Mouse (Mus musculus): ENCODE data around the gene Eif4g2.

GRCm38 (mm10) chr7:111082043-111082821 is 598 bp downstream of the Eif4g2 start:
- TF ChIP-seq POLR2A (IDR thresholded peaks at IDR 0.05; ENCODE audit: insufficient read depth, low read length) (no peak), CTCF (IDR thresholded peaks at IDR 0.05; ENCODE audit: low read depth, low read length) (no peak)
